Mouse (Mus musculus) spleen, postnatal 0 days (tissue): ENCODE data around the gene Eogt. TPM values are rescaled to one million over a fixed set of nuclear protein-coding genes. Genes with fewer than 3 reads are reported as not detected.

Experiments
- polyA plus RNA-seq: library from polyadenylated mRNA; unstranded; fragments of >200 nt; fragmentation: Nextera tagmentation; extraction: Ambion mirVana; gene quantifications from 2 replicates; pipeline ENCODE4 v1.2.1, GENCODE M21; 2015

Gene Eogt
- polyA plus RNA-seq = 4.5 and 5.4 TPM in 2 replicates

GRCm38 (mm10) chr6:97148383-97149251 lies at the start of gene Eogt:
Gene Eogt (minus strand): TSS chr6:97149182.

DNA sequence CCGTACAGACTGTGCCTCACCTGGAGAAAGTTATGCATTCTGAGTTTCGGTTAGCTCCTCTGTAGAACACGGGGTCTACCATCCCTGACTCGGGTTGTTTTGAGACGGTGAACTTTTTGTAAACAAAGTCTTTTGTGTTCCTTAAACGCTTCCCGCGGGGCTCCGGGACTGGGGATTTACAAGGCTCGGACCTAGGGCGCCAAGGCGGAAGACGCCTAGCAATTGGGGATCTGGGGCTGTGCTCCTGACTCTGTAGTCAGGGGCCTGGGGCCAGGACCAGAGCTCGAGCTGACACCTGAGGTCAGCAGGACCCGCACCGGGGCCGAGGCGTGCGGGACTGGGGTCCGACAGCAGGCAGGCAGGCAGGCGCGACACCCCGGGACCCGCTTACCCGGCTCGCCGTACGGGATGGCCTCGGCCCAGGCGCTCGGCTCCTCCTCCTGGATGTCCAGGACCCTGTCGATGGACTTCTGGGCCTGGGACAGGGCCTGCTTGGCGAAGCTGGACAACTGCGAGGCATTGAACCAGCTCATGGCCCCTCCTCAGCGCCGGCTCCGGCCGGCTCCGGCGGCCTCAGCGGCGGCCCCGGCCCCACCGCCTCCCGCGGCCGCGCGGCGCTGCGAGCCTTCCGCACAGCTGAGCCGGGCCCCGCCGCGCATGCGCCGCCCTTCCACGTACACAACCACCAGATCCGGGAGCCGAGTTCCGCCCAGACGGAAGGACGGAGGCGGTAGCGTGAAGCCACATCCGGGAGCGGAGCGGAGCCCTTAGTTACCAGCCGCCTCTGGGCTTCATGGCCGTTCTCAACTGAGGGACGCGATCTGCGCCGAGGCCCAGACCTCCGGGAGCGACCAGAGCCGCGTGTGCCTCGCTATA lies 29.7 kb upstream of the Eogt start, which contains the start of gene Tmf1:
TSS of gene Tmf1 (minus strand) at position 632 of the 876 bp plus-strand sequence.

DNA sequence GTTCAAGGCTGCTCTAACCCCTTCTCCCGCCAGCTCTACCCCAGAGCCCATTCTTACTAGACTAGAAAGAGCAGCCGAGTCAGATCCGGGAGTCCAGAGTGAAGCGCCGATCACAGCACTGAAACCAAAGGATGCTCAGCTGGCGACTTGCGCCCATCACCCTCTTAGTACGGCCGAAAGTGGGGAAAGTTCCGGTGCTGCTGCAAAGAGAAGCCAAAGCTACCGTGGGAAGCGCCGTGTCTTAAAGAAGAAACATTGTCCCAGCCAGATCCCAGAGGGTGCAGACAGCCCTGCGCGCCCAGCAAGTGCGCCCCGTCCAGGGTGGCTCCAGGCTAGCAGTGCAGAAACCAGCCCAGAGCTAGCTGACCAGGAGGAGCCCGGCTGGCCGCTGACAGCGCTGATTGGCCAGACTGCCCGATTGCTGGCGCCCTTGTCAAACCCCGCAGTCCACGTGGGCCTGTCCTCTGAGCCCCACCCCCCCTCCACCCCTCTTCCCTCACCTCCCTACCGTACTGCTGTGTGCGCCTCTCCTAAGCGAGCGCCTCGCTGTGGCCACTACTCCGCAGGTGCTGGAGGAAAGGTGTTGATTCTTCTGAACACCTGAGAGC lies 88.8 kb downstream of the Eogt start, which contains the start of gene Fam19a4:
TSS of gene Fam19a4 (minus strand) at position 340 of the 608 bp plus-strand sequence.

Other genes with a start within 250 kb of the Eogt start
- gene Fam19a4, start 88.8 kb downstream of the Eogt start, polyA plus RNA-seq = not detected in 2 replicates
- 25.9 and 27.7 TPM in 2 replicates for gene Tmf1, start 29.9 kb upstream of the Eogt start, polyA plus RNA-seq
- gene Uba3, start 56.5 kb upstream of the Eogt start, polyA plus RNA-seq = 23.4 and 24.1 TPM in 2 replicates
- 53.3 and 59.1 TPM in 2 replicates for gene Arl6ip5, start 61.5 kb upstream of the Eogt start, polyA plus RNA-seq
- not detected in 2 replicates for gene Lmod3, start 103.6 kb upstream of the Eogt start, polyA plus RNA-seq